Mouse (Mus musculus): ENCODE data around the gene Eif3l. TPM values are rescaled to one million over a fixed set of nuclear protein-coding genes. Genes with fewer than 3 reads are reported as not detected.

The Eif3l gene
- total and polyA plus RNA-seq, 3 experiments = 301 to 442 (median 394) TPM

DNA sequence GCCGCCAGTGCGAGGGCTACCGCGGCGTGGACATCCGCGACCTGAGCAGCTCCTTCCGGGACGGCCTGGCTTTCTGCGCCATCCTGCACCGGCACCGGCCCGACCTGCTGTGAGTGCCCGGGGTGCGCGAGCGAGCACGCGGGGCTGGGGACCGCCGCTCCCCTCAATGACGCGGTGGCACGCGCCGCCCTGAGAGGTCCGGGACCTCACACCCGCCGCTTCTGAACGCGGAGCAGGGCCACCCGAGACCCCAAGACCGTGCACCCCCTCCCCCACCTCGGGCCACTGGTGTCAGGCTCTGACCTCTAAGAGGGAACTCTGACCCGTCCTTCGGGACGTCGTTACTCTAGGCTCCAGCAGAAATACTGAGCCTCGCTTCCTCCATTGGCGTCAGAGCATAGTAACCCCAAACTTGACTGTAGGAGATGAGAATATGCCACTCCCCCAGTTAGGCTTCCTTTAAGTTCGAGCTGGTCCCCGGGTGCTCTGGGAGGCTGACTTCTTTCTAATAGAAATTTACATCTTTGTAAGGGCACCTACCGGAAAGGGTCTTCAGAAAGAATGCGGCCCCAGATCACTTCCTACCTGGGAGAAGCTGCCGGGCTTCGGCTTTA lies 34.4 kb downstream of the Eif3l start:
- H3K9ac ChIP-seq (ENCODE audit: control insufficient read depth, low read depth, low read length, poor library complexity, severe bottlenecking) = peak overlapping the region; percentile 91
- H3K4me1 ChIP-seq (ENCODE audit: control insufficient read depth in 1 of 2, insufficient read depth in 2 of 2, low read length in 2 of 2) = peaks cover 3 to 8% of the 10 kb centered on the region in 2 experiments; a peak in 3 of 4 replicates
- TF ChIP-seq TBP (IDR thresholded peaks at IDR 0.05; ENCODE audit: low read depth, low read length) (no peak), ELF1 (IDR thresholded peaks at IDR 0.05; ENCODE audit: low read depth, low read length) (0 out of 2 replicates have a peak, but pooled peaks have one; percentile 20), TCF12 (IDR thresholded peaks at IDR 0.05; ENCODE audit: low read depth, low read length) (no peak), UBTF (IDR thresholded peaks at IDR 0.05; ENCODE audit: borderline replicate concordance, insufficient read depth, low read depth, low read length) (no peak), MXI1 (IDR thresholded peaks at IDR 0.05; ENCODE audit: low read depth, low read length) (peak; percentile 85), BHLHE40 (IDR thresholded peaks at IDR 0.05; ENCODE audit: borderline replicate concordance, low read depth, low read length) (peak; percentile 16; the same call in 1 of the 2 replicates), EP300 (IDR thresholded peaks at IDR 0.05; ENCODE audit: low read depth in 1 of 2, low read length in 2 of 2) (0 out of 4 replicates have a peak, but pooled peaks of 1 of the 2 experiments have one; percentile 14), MAZ (IDR thresholded peaks at IDR 0.05; ENCODE audit: low read depth, low read length) (no peak; the same call in 1 of the 2 replicates), NELFE (IDR thresholded peaks at IDR 0.05; ENCODE audit: low read depth, low read length) (peak; percentile 16; the same call in 1 of the 2 replicates), SIN3A (IDR thresholded peaks at IDR 0.05; ENCODE audit: low read length) (peak; percentile 63; the same call in 1 of the 2 replicates), KAT2A (conservative IDR thresholded peaks at IDR 0.05; ENCODE audit: low read depth, low read length) (no peak)
- peak; percentile 78 for DNase-seq (ENCODE audit: low read depth, low spot score)
- H3K4me3 ChIP-seq (ENCODE audit: control insufficient read depth in 1 of 2, insufficient read depth in 1 of 2, low read depth in 2 of 2, low read length in 2 of 2) = peak overlapping the region; percentile 76 to 80
- peak overlapping the region; percentile 48 for H3K27ac ChIP-seq (ENCODE audit: control insufficient read depth, low read depth, low read length)
- H3K36me3 ChIP-seq (ENCODE audit: control insufficient read depth in 1 of 2, insufficient read depth in 2 of 2, low read length in 2 of 2) = peaks cover 0 to 6% of the 10 kb centered on the region in 2 experiments; a peak in 2 of 4 replicates
- no peaks in the 10 kb centered on the region; the same call in 1 of the 2 replicates for H3K79me2 ChIP-seq (ENCODE audit: control insufficient read depth, insufficient read depth, low read length, poor library complexity)
- no peaks in the 10 kb centered on the region for H3K27me3 ChIP-seq (ENCODE audit: control insufficient read depth in 1 of 2, insufficient read depth in 2 of 2, low read length in 2 of 2)
- no peaks in the 10 kb centered on the region for H3K9me3 ChIP-seq (replicated peaks; ENCODE audit: insufficient read depth, low read length)

DNA sequence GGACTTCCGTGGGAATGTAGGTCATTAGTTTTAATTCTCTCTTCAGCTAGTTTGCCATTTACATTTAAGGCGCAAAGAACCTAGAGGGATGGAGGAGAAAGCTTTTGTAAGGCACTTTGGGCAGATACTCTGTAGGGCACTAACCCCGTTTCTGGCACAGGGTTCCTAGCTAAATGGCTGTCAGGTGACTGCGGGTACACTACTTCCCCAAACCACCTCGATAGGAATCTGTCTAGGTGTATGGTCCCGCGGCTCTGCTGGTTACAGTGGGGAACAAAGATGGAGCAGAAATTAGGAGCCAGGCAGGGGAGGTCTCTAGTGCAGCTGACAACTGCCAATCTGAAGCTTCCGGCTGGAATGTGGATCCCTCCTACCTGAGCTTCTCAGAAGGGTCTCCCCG lies 35.1 kb downstream of the Eif3l start:
- no peaks in the 10 kb centered on the region for H3K9me3 ChIP-seq (replicated peaks; ENCODE audit: insufficient read depth, low read length)
- TF ChIP-seq CTCF (IDR thresholded peaks at IDR 0.05 in 2 of 3, conservative IDR thresholded peaks at IDR 0.05 in 1 of 3; ENCODE audit: control insufficient read depth in 1 of 3, insufficient read depth in 1 of 3, low read depth in 2 of 3, low read length in 3 of 3, poor library complexity in 1 of 3, severe bottlenecking in 1 of 3) = no peak
- TF ChIP-seq GABPA (IDR thresholded peaks at IDR 0.05; ENCODE audit: low read depth, low read length) = no peak
- 0 out of 2 replicates have a peak, but pooled peaks have one; percentile 34 for TF ChIP-seq TBP (IDR thresholded peaks at IDR 0.05; ENCODE audit: low read depth, low read length)
- TF ChIP-seq USF1 (IDR thresholded peaks at IDR 0.05; ENCODE audit: low read depth, low read length) = peak; percentile 76; the same call in 1 of the 2 replicates
- no peak for TF ChIP-seq RAD21 (IDR thresholded peaks at IDR 0.05; ENCODE audit: low read depth, low read length)
- TF ChIP-seq ETS1 (IDR thresholded peaks at IDR 0.05; ENCODE audit: low read depth, low read length) = peak; percentile 27; the same call in 1 of the 2 replicates
- TF ChIP-seq POLR2AphosphoS5 (IDR thresholded peaks at IDR 0.05; ENCODE audit: borderline replicate concordance, low read depth, low read length) = no peak
- TF ChIP-seq ZMIZ1 (IDR thresholded peaks at IDR 0.05; ENCODE audit: low read depth, low read length) = no peak
- no peak; a peak in 1 of 4 replicates for TF ChIP-seq EP300 (IDR thresholded peaks at IDR 0.05; ENCODE audit: low read depth in 1 of 2, low read length in 2 of 2)
- no peak for TF ChIP-seq NELFE (IDR thresholded peaks at IDR 0.05; ENCODE audit: low read depth, low read length)
- peak; percentile 73; the same call in 1 of the 2 replicates for TF ChIP-seq BHLHE40 (IDR thresholded peaks at IDR 0.05; ENCODE audit: borderline replicate concordance, low read depth, low read length)
- TF ChIP-seq MEF2A (IDR thresholded peaks at IDR 0.05; ENCODE audit: extremely low read depth, insufficient replicate concordance, low read depth, low read length, poor library complexity, severe bottlenecking) = no peak
- no peak for TF ChIP-seq HCFC1 (IDR thresholded peaks at IDR 0.05; ENCODE audit: low read depth, low read length)
- H3K79me2 ChIP-seq (ENCODE audit: control insufficient read depth, insufficient read depth, low read length, poor library complexity) = no peaks in the 10 kb centered on the region; the same call in 1 of the 2 replicates
- H3K36me3 ChIP-seq (ENCODE audit: control insufficient read depth in 1 of 2, insufficient read depth in 2 of 2, low read length in 2 of 2) = peaks cover 0 to 6% of the 10 kb centered on the region in 2 experiments; a peak in 2 of 4 replicates
- peak overlapping the region; percentile 76 to 80 for H3K4me3 ChIP-seq (ENCODE audit: control insufficient read depth in 1 of 2, insufficient read depth in 1 of 2, low read depth in 2 of 2, low read length in 2 of 2)
- H3K9ac ChIP-seq (ENCODE audit: control insufficient read depth, low read depth, low read length, poor library complexity, severe bottlenecking) = peak overlapping the region; percentile 91
- peaks cover 3 to 8% of the 10 kb centered on the region in 2 experiments; a peak in 3 of 4 replicates for H3K4me1 ChIP-seq (ENCODE audit: control insufficient read depth in 1 of 2, insufficient read depth in 2 of 2, low read length in 2 of 2)
- H3K27ac ChIP-seq (ENCODE audit: control insufficient read depth, low read depth, low read length) = peak overlapping the region; percentile 48
- DNase-seq (ENCODE audit: low read depth, low spot score) = peak; percentile 62
- H3K27me3 ChIP-seq (ENCODE audit: control insufficient read depth in 1 of 2, insufficient read depth in 2 of 2, low read length in 2 of 2) = no peaks in the 10 kb centered on the region
